Mouse (Mus musculus) neural tube, postnatal 0 days (tissue): ENCODE results near the gene S100a8. TPM values are rescaled to one million over a fixed set of nuclear protein-coding genes. Genes with fewer than 3 reads are reported as not detected.

Source experiments
- polyA plus RNA-seq: library from polyadenylated mRNA; unstranded; fragments of >200 nt; fragmentation: Nextera tagmentation; extraction: Ambion mirVana; gene quantifications from 2 replicates; pipeline ENCODE4 v1.2.1, GENCODE M21; 2015

S100a8 gene
- 11.8 and 22.1 TPM in 2 replicates for polyA plus RNA-seq

DNA sequence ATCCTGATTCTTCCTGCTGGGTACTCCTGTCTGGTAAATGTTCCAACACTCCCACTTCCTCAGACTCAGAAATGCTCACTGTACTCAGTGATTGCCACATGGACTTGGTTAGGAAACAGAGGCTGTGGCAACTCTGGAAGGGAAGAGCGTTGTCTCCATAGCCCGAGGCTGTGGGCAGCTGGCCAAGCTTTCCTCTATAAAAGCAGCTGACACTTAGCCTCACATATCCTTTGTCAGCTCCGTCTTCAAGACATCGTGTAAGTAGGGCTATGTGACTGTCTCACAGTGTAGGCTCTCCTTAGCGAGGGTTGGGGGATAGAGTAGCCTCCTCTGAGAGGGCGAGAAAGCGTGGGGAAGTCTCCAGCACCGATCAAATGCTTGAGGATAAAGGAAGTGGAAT is at the start of gene S100a8:
TSS of gene S100a8 (plus strand) at position 133 of the 400 bp plus-strand sequence.

DNA sequence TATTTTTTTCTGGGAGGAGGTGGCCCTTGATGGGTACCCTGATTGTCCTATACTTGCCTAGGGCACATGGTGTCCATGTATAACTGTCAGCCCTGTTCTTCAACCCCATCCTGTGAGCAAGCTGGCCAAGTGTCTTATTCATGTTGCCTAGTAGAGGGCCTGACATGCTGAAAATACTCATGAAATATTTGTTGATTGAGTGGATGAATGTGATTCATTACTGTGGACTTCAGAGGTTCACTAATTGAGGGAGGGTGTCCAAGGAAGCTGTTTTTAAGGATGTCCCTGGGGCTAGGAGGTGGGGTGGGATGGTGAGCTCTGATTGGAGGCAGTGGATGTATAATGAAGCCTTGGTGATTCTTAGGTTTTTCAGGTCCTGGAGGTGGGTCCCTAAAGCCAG is 15.1 kb upstream of the S100a8 start, which contains the start of gene S100a7a:
TSS of gene S100a7a (plus strand) at position 301 of the 400 bp plus-strand sequence.

DNA sequence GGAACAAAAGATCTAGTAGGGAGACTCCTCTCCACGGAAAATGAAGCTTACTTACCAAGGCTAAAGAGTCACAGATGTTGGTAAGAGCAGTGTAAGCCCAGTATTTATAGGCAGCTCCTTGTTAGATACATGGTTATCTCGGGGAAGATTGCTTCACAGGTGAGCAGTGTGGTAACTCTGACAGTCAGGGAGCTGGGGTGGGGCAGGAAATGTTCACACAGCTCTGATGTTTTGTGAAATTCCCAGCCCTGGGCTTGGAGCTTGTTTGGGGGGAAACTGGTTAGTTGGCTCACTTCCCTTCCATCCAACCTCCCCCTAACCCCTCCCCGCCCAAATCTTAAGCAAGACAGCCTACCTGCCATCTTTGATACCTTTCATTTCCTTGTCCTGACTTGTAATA is 26.8 kb downstream of the S100a8 start, which contains the start of gene S100a9:
TSS of gene S100a9 (minus strand) at position 109 of the 400 bp plus-strand sequence.

Other genes with a start within 250 kb of the S100a8 start
- 19.9 and 23.1 TPM in 2 replicates for gene Ints3, start 235.4 kb upstream of the S100a8 start, polyA plus RNA-seq
- 2.8 and 3.6 TPM in 2 replicates for gene Npr1, start 203.1 kb upstream of the S100a8 start, polyA plus RNA-seq
- 150 and 158 TPM in 2 replicates for gene Ilf2, start 192.9 kb upstream of the S100a8 start, polyA plus RNA-seq
- gene Snapin, start 177.9 kb upstream of the S100a8 start, polyA plus RNA-seq, result 107 and 109 TPM in 2 replicates
- gene Chtop, start 159.5 kb upstream of the S100a8 start, polyA plus RNA-seq, result 148 and 149 TPM in 2 replicates
- 121 and 135 TPM in 2 replicates for gene S100a1, start 154.6 kb upstream of the S100a8 start, polyA plus RNA-seq
- 50.6 and 58.5 TPM in 2 replicates for gene S100a13, start 154.5 kb upstream of the S100a8 start, polyA plus RNA-seq
- gene S100a14, start 142.1 kb upstream of the S100a8 start, polyA plus RNA-seq, result not detected in 2 replicates
- gene S100a16, start 131.7 kb upstream of the S100a8 start, polyA plus RNA-seq, result 145 and 153 TPM in 2 replicates
- gene S100a3, start 108.4 kb upstream of the S100a8 start, polyA plus RNA-seq, result 5.1 TPM in 2 replicates
- not detected in 2 replicates for gene S100a2, start 78.7 kb upstream of the S100a8 start, polyA plus RNA-seq
- not detected in 2 replicates for gene Gm42674, start 67.1 kb upstream of the S100a8 start, polyA plus RNA-seq
- 6.7 and 10.3 TPM in 2 replicates for gene S100a4, start 65.2 kb upstream of the S100a8 start, polyA plus RNA-seq
- not detected in 2 replicates for gene S100a5, start 60.5 kb upstream of the S100a8 start, polyA plus RNA-seq
- gene S100a6, start 56.1 kb upstream of the S100a8 start, polyA plus RNA-seq, result 129 and 201 TPM in 2 replicates
- gene S100a7a, start 15.0 kb upstream of the S100a8 start, polyA plus RNA-seq, result not detected in 2 replicates
- 7.1 and 12.3 TPM in 2 replicates for gene S100a9, start 26.7 kb downstream of the S100a8 start, polyA plus RNA-seq
- gene Pglyrp4, start 57.9 kb downstream of the S100a8 start, polyA plus RNA-seq, result not detected in 2 replicates
- gene Gm5849, start 108.9 kb downstream of the S100a8 start, polyA plus RNA-seq, result not detected in 2 replicates